Mouse (Mus musculus) olfactory bulb, adult 2 months (tissue): Measurements from ENCODE around the gene Kcnn1. TPM values are rescaled to one million over a fixed set of nuclear protein-coding genes. Genes with fewer than 3 reads are reported as not detected.

Experiments
- H3K27ac ChIP-seq: fragments of 200-500 bp; 2 replicates; pipeline ENCODE4 v1.5.1; 2012; ENCODE audit warnings: low read depth, low read length; ENCODE audit not compliant: insufficient read depth
- H3K4me1 ChIP-seq: fragments of 200-500 bp; 2 replicates; pipeline ENCODE4 v1.6.1; 2012; ENCODE audit warnings: low read length; ENCODE audit not compliant: control insufficient read depth, insufficient read depth
- H3K4me3 ChIP-seq: fragments of 200-500 bp; 2 replicates; pipeline ENCODE4 v1.5.1; 2012; ENCODE audit warnings: mild to moderate bottlenecking, low read depth, low read length, moderate library complexity; ENCODE audit not compliant: insufficient read depth
- CTCF ChIP-seq: fragments of 200-500 bp; IDR thresholded peaks from 2 replicates; pipeline ENCODE4 v1.5.1; 2012; ENCODE audit warnings: low read depth, mild to moderate bottlenecking, low read length, moderate library complexity; ENCODE audit not compliant: insufficient read depth
- POLR2A ChIP-seq: fragments of 200-500 bp; IDR thresholded peaks from 2 replicates; pipeline ENCODE4 v1.6.1; 2012; ENCODE audit warnings: mild to moderate bottlenecking, low read depth, low read length, moderate library complexity; ENCODE audit not compliant: insufficient read depth
- WGBS: fragments of 180-500 bp; shearing (Covaris S2); methylation state at CpG from one replicate; pipeline ENCODE4 v1.1.7; 2018; 5-methylcytosine and 5-hydroxymethylcytosine counted together
- polyA plus RNA-seq: library from polyadenylated mRNA; stranded (reverse); fragments of >200 nt; gene quantifications from 2 replicates; pipeline ENCODE4 v1.2.4, GENCODE M21; 2012; ENCODE audit warnings: low replicate concordance; ENCODE audit not compliant: missing spikeins, insufficient read depth, insufficient read length

The Kcnn1 gene
- polyA plus RNA-seq, 1 experiment, result not detected

- H3K4me1 ChIP-seq, result peaks cover 44% of the 10 kb centered on the region
- WGBS, result 77% methylated on average over 11 of the region's 11 CpGs
- TF ChIP-seq CTCF, result no peak
- no peak for TF ChIP-seq POLR2A
- no peak overlapping the region for H3K4me3 ChIP-seq
- no peak overlapping the region for H3K27ac ChIP-seq
Observed at GRCm38 (mm10) chr8:70802786-70803510, 60.1 kb downstream of the Kcnn1 start.

GRCm38 (mm10) chr8:70801830-70802229 lies 61.2 kb downstream of the Kcnn1 start:
- no peak overlapping the region for H3K27ac ChIP-seq

GRCm38 (mm10) chr8:70801156-70801555 lies 61.9 kb downstream of the Kcnn1 start:
- H3K4me1 ChIP-seq, result peaks cover 50% of the 10 kb centered on the region
- no peak overlapping the region for H3K4me3 ChIP-seq
- TF ChIP-seq CTCF, result no peak
- no peak for TF ChIP-seq POLR2A
- WGBS, result 22% methylated on average over 15 of the region's 15 CpGs
- no peak overlapping the region for H3K27ac ChIP-seq

More at GRCm38 (mm10) chr8:70801830-70802229, 61.2 kb downstream of the Kcnn1 start:
- WGBS, result 84% methylated on average over 1 of the region's 1 CpGs
- H3K4me1 ChIP-seq, result peaks cover 45% of the 10 kb centered on the region
- no peak overlapping the region for H3K4me3 ChIP-seq
- no peak for TF ChIP-seq CTCF
- no peak for TF ChIP-seq POLR2A

- peak overlapping the region; percentile 12; the same call in 1 of the 2 replicates for H3K27ac ChIP-seq
- H3K4me3 ChIP-seq, result no peak overlapping the region
- TF ChIP-seq POLR2A (no peak), CTCF (no peak)
- H3K4me1 ChIP-seq, result peaks cover 50% of the 10 kb centered on the region
- 41% methylated on average over 10 of the region's 10 CpGs for WGBS
Observed at GRCm38 (mm10) chr8:70800648-70801047, 62.4 kb downstream of the Kcnn1 start.

GRCm38 (mm10) chr8:70798281-70798680 lies 64.8 kb downstream of the Kcnn1 start:
- TF ChIP-seq POLR2A (no peak), CTCF (no peak)
- Histone ChIP-seq H3K4me3 (peak overlapping the region; percentile 80), H3K27ac (0 out of 2 replicates have a peak overlapping the region, but pooled peaks have one; percentile 5), H3K4me1 (peaks cover 38% of the 10 kb centered on the region)
- WGBS, result 10% methylated on average over 15 of the region's 15 CpGs

- peak overlapping the region; percentile 80 for H3K4me3 ChIP-seq
- TF ChIP-seq CTCF (no peak), POLR2A (no peak; the same call in 1 of the 2 replicates)
- 1% methylated on average over 57 of the region's 57 CpGs for WGBS
- H3K4me1 ChIP-seq, result peaks cover 46% of the 10 kb centered on the region
- peak overlapping the region; percentile 5; the same call in 1 of the 2 replicates for H3K27ac ChIP-seq
Observed at GRCm38 (mm10) chr8:70797081-70798070, 65.7 kb downstream of the Kcnn1 start.

GRCm38 (mm10) chr8:70796403-70797080 lies 66.5 kb downstream of the Kcnn1 start:
- H3K4me1 ChIP-seq, result peaks cover 44% of the 10 kb centered on the region
- peak overlapping the region; percentile 80 for H3K4me3 ChIP-seq
- peak overlapping the region; percentile 55; the same call in 1 of the 2 replicates for H3K27ac ChIP-seq
- TF ChIP-seq POLR2A, result peak; percentile 60
- TF ChIP-seq CTCF, result no peak
- WGBS, result 4% methylated on average over 54 of the region's 54 CpGs

- no peak overlapping the region for H3K27ac ChIP-seq
- H3K4me1 ChIP-seq, result peaks cover 47% of the 10 kb centered on the region
- no peak for TF ChIP-seq CTCF
- no peak for TF ChIP-seq POLR2A
- WGBS, result 83% methylated on average over 2 of the region's 2 CpGs
- no peak overlapping the region for H3K4me3 ChIP-seq
Observed at GRCm38 (mm10) chr8:70795370-70795769, 67.7 kb downstream of the Kcnn1 start.
